Mouse (Mus musculus) liver, adult (tissue): ENCODE results near the gene Gins2.
A peak's percentile ranks its signal among the peaks of the same experiment; 100 is the strongest.

ENCODE experiments used
- GATA4 ChIP-seq: IDR thresholded peaks from 2 replicates; pipeline ENCODE4 v1.6.1; 2014; ENCODE audit warnings: mild to moderate bottlenecking, low read length; ENCODE audit not compliant: insufficient replicate concordance

Gene Gins2

DNA sequence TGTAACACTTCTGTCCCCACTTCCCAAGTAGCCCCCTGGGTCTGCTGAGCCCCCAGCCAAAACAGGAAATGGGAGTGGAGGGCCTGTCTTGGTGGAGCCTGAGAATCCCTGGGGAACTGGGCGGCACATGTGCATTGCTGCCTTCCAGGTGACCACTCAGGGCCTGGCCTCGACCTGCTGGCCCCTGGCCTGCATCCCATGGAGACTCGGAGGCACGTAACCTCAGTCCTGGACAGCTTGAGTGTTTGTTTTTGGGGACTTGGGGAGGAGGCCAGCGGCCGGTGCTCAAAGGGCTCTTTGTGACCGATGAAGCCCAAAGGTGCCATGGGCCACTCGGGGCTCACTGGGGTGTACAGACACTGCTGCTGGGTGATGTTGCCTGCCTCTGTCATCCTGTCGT, 41.5 kb downstream of the Gins2 start:
- TF ChIP-seq GATA4, result no peak

DNA sequence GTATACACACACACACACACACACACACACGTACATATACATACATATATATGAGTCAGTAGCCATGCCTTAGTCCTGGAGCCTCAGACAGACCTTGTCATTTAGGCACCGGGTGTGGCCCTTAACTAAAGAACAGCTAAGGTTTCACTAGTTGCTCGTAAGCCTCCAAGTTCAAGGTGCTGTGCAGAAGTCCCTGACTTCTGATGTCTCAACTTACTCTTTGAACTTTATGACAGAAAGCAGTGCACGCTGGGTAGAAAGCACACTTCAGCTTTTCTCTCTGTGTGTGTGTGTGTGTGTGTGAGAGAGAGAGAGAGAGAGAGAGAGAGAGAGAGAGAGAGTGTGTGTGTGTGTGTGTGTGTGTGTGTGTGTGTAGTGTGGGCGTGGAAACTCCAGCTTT, 44.9 kb downstream of the Gins2 start:
- TF ChIP-seq GATA4, result no peak

DNA sequence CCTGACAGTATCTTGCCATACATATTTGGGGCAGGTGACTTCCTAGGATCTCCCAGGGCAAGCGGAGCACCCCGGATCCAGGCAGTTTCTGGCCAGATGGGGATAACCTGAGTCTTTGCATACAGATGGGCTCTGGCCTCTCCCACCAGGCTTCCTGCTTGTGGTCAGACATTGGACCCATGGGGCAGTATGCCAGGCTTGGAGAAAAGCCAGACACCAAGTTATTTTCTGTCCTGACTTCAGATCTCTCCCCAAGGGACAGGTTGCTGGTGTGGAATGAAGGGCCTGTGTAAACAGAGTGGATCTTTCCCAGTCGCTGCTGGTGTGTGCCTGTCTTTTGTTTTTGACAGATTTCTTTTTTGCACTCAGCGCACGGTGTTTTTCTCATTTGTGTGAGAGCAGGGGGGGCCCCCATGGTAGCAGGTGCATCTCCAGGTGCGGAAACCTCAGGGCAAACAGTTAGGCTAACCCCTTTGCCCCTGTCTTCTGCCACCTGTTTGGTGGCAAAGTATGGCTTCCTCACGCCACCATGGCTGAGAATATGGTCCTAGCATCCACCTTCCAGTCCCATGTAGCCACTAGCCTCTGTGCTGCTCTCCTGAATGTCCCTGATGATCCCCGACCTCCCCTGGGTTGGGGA, 45.6 kb downstream of the Gins2 start:
- TF ChIP-seq GATA4, result no peak

DNA sequence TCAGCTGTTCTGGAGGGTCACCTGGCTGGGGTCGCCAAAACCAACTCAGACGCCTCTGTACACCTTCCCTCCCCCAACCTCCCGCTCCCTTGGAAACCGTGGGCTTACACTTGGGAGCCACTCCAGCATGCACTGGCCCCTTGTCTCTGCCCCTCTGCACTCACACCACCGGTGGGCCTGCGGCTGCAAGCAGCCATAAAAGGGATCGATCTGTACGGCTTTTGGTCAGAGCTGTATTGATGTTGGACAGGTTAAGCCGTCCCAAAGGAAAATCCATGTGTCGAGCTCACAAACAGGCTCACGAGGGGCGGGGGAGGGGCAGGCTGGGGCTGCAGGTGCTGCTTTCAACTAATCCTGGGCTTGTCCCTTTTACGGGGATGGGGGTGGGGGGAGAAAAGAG, 46.1 kb downstream of the Gins2 start:
- TF ChIP-seq GATA4, result no peak

DNA sequence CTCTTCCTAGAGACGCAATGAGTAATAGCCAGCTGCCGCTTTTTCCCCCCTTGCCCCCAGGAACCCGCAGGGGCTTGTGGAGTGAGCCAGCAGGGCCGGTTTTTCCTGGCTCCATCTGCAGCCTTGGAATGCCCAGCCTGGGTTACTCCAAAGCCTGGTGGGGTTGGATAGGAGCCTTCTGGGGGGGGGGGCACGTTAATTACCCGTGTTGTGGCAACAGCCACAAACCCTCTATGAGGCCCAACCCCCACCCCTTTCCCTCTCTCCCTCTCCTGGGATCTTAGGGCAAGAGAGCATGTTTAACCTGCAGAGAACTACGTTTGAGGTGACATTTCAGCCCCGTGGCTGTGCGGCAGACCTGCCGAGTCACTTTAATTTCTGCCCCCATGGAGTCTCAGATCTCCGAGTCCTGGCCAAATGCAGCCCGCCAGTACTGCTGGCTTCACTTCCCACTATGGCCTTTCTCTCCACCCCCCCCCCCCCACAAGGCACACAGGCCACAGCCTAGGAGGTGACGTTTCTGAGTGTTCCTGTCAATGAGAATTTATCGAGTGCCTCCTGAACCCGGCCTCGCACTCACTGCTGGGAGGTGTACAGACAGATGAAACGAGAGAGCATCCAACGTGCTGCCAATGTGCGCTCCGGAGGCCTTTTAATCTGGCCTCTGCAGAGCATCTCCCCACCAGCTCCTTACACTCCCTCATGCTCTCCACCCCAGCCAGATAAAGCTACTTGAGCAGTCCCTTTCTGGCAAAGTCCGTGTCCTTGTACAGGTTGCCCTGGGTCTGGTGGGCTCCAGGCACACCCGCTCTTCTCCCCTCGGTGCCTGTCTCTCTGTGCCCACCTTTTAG, 49.1 kb downstream of the Gins2 start:
- no peak for TF ChIP-seq GATA4

DNA sequence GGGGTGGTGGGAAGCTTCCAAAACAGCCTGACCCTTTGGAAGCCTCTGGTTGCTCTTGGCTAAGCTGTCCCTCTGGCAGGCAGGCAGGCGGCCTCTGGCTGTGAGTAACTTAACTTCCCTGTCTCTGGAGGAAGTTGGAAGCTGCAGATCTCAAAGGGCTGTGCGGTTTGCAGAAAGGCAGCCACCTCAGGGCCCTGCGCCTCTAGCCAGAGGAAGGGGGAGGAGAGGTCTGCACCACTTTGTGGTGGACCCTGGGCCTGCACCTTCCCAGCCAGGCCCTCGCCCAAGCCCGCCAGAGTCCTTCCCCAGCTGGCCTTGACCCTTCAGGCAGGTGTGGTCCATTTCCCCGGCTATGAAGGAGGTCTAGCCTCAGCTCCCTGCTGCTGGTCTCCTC, 49.7 kb downstream of the Gins2 start:
- no peak for TF ChIP-seq GATA4

DNA sequence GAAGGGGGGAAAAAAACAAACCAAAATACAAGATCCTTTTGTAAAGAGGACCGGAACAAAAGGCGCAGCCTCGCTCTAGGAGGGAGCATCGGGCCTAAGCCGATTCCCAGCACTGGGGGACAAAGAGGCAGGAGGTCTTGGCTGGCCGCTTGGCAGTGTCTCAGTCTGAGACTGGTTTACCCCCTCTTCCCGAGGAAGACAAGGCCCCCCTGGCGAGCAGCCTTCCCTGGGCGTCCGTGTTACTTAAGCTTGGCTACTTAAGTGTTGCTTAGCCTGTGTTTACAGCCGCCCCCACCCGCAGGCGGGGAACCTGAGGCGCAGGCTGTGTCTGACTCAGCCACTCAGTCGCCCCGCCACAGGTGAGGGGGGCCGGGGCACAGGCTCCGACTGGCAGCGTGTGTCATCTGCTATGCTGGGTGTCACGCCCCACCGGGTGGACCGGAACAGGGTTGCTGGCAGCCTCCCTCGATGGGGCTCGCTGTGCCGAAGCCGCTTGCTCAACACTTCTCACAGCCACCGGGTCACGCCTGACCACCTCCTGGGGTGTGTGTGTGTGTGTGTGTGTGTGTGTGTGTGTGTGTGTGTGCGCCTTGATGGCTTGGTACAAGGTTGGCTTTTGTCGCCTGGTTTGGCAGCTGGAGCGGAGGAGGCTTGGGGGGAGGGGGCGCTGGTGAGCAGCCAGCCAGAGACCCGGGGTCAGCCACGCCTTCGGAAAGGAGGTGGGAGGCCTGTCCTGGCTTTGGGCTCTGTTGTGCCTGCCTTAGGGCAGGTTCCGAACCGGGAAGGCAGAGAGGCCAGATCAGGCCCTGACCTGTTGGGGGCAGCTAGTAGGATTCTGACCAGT, 50.5 kb downstream of the Gins2 start:
- no peak for TF ChIP-seq GATA4

DNA sequence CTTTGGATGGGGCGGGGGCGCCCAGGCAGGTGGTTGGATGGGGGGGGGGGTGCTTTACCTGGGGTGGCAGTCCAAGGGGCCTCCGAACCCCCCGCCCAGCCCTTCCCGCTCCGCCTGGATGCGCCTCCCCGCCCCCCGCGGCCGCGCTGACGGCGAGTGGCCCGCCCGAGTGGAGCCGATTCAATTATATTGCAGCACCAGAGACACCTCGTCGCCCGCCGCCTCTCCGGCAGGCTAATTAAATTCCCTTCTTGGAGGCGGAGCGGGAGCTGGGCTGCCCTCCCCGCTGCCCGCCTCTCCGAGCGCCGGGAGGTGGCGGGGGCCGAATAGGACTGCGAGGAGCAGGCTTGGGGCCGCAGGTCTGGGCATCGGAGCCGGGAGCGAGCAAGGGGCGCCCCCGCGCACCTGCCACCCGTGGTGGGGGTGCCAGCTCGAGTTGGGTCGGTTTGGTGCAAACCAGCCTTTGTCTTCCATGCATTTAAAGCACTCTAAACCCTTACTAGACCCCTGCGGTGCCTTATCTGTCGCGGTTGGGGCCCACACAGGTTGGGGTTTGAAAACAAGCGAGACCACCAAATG, 51.2 kb downstream of the Gins2 start:
- TF ChIP-seq GATA4, result no peak

DNA sequence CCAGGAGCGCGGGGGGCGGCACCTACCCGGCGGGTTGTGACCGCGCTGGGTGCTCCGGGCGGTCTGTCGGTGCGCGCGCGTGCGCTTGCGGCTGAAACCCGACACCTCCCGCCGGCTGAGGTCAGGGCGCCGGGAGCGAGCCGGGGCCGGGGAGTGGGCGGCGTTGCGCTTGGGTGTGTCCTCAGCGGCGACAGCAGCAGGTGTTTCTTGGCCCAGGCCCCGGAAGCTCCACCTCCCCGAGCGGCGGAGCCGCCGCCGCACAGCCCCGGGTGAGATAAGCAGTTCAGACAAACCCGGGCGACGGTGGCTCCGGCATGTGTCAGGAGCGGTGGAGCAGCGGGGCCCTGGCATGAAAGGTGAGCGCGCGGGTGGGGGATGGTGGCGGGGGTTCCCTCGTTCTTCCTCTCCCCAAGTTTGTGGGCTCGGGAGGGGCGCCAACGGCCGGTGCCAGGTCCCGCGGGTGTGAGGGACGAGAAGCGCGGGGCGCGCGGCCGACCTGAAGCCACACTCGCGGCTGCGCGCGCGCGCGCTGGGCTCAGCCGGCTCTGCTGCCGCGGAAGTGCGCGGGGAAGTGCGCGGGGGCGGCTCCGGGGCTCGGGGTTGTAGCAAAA, 51.8 kb downstream of the Gins2 start:
- peak; percentile 82; the same call in 1 of the 2 replicates for TF ChIP-seq GATA4

DNA sequence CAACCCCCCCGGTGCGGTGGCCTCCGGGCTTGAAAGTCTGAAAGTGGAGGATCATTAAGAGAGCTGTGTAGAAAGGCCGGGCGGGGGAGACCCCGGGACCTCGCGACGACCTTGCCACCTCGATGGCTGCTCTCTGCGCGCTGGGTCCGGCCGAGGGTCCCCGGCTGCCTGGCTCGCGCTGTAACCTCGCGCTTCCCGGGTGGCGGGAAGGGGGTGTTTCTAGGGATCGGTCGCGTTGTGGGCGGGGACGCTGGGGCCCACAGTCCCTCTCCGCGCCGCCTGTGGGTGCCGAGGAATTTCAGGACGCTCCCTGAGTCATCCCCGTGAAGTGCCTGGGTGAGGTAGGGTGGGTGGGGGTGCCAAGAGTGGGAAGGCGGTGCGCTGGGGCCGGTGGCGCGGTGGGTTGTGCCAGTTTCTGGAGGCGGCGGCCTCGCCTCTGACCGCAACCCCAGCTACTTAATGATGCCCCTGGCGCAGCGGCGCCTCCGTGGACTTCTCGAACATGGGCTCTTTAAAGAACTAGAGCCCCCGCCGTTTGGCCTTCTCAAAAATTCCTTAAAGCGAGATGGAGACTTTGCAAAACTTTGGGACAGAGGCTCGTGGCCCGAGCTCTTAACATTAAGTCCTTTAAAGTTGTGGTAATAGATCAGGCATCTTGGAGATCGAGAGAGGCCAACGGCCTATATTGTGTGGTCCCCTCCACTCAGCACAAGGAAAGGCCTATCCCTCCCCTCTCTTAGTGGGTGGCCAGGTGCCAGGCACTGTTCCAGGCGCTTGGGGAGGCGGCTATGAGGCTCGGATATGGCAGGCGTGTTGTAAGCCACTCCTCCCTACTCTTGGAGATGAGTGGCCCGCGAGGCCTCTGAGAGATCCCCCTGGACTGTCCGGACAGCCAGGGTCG, 52.5 kb downstream of the Gins2 start:
- no peak for TF ChIP-seq GATA4

DNA sequence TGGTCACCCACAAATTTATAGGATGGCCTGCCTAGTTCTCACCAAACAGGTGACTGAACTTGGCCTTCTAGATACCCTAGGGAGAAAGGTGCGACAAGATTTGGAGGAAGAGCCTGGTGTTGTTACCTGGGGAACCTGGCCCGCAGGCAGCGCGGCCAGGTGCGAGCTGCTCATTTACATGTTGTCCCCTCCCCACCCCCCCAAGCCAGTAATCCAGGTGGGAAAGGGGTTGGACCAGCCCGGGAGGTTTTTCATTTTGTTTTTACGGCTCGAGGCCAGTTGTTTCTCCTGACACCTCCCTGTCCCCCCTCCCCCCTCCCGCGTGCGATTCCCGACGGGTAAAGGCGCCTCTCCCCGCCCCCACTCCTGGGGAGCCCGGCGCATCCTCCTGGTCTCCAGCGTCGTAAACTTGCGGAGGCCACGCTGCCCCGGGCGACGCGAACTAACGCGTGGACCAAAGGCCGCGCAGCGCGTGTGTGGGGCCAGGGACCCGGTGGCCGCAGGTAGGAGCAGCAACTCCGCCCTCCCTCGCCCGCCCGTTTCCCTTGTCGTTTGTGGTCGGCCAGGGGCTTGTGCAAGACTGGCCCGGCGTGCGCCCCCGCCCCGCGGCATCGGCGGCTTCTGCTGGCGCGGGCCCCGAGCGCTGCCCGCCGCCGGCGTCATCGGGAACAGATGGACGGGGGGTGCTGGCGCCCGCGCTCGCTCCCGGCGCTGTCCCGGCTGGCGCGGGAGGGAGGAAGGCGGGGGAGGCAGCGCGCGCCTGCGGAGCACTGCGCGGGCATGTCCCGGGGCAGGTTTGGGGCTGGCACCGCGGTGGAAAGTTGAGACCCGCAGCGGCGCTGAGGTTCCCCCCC, 53.4 kb downstream of the Gins2 start:
- TF ChIP-seq GATA4, result no peak

DNA sequence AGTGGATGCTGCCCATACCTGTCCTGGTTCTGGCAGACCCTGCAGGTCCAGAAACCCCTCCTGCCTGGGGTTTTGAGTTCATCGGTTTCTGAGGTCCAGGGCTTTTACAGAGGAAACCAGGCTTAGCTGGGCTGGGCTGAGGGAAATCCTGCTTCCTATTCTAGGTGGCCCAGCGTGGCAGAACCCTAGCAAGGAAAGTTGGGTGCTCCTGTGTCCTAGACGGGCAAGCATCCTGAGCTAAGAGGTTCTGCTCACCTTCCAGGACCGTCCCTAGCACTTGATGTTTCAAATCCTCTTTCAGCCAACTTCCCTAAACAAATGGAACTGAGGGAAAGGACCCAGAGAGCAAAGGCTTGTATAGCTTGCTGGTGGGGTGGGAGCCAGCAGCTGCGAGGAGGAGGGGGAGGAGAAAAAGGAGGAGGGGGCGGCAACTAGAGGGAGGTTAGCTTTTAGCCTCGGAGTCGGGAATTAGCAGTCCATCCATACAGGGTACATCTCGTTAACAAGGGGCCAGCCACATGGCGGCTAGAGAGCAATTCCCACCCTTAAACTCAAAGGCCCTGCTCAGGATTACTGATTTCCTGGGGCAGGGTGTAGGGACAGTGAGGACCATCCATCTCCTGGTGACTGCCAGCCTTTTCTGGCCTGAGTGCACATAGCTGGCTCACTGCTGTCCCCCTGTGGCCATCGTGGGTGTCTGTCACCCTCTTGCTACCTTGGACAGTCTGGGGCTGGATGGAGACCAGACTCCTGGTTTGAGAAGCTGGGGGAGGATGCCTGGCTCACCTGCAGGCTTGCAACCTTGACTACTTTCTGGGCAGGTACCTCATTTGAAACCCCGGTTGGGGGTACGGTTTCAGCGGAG, 54.4 kb downstream of the Gins2 start:
- no peak for TF ChIP-seq GATA4

DNA sequence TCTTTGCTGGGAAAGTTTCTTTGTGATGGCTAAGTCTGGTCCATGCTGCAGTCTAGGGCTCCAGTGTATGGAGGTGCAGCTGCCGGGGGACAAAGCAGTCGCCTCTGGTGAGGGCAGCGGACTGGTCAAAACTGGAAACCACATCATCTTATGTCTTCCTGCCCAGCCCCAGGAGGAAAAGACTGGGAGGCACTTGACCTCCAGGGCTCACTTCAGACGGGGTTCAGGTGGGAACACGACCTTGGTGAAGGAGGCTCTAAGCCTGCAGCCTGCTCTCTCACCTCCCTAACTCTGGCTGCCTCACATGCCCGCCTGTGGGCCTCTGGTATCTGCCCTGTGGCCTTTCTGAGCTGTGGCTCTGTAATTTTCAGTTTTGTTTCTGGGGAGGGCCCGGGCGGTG, 55.0 kb downstream of the Gins2 start:
- TF ChIP-seq GATA4, result no peak

DNA sequence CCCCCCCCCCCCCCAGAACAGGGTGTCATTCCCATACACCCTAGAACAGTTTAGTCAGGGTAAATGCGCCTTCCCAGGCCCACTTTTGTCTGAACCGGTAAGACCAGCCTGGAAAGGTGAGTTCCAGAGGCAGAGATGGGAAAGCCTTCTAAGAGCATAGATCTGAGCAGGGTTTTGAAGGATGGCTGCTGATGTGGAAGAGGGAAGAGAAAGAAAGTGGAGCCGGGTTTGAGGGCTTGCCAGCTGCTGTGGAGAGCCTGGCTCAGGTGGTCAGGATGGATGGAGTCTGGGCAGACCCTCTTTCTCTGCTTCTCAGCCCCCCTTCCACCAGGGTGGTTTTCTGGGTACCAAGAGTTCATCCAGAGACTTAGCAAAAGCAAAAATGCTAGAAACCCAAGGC, 55.7 kb downstream of the Gins2 start:
- TF ChIP-seq GATA4, result no peak
